In the genomic region with DNA sequence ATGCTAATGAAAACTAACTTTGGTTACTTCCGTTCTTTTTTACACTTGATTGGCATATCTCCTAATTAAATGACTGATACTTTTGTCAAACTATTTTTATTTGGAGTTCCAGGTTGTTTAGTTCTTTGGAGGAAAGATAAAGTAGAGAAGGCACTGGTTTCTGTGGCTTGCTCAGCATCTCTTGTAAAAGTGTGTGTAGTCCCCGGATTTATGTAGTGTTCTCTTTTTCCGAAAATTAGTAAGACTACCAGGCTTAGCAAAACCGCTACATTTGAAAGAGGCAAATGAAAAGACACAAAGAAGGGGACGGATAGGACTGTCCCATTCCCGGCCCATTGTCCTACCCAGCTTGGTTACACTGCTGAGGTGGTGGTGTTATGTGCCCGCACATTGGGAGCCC, we compare ENCODE assay signal across 14 mouse cellular contexts. TPM values are rescaled to one million over a fixed set of nuclear protein-coding genes. Genes with fewer than 3 reads are reported as not detected.
DNase-seq lines count a peak whose midpoint lies in the region; ATAC-seq and TF ChIP-seq lines count a peak whose summit lies in the region.
"Had no signal": no experiment of that assay in that cellular context is flagged by ENCODE, and none has a peak within 500 bp of the region (broad histone marks: within the 10 kb centered on the region; RNA-seq: fewer than 3 reads in every experiment).

No protein-coding gene starts in this region.

- H3K27ac ChIP-seq in ES-E14 (ENCODE audit: insufficient read depth, low read depth, low read length, poor library complexity, severe bottlenecking), result peak overlapping the region; percentile 97; the same call in 1 of the 2 replicates
- peak overlapping the region; percentile 31; the same call in 1 of the 2 replicates for H3K27ac ChIP-seq in forebrain, embryonic 11.5 days (ENCODE audit: low read depth, low read length)
- H3K27ac ChIP-seq in hindbrain, embryonic 16.5 days (ENCODE audit: low read depth, low read length), result no peak overlapping the region
- 0 out of 2 replicates have a peak overlapping the region, but pooled peaks have one; percentile 82 for H3K27ac ChIP-seq in midbrain, embryonic 15.5 days
- H3K27ac ChIP-seq: liver, embryonic 15.5 days had no signal

- H3K9me3 ChIP-seq in ES-E14 (ENCODE audit: control insufficient read depth, insufficient read depth, low read depth, low read length), result no peaks in the 10 kb centered on the region
- H3K9me3 ChIP-seq in forebrain, embryonic 11.5 days (ENCODE audit: control insufficient read depth, low read length), result no peaks in the 10 kb centered on the region
- no peaks in the 10 kb centered on the region; the same call in 1 of the 2 replicates for H3K9me3 ChIP-seq in hindbrain, embryonic 16.5 days (ENCODE audit: control insufficient read depth, low read length)
- no peaks in the 10 kb centered on the region for H3K9me3 ChIP-seq in midbrain, embryonic 15.5 days
- H3K9me3 ChIP-seq: liver, embryonic 15.5 days had no signal

- H3K4me1 ChIP-seq in ES-E14 (ENCODE audit: control insufficient read depth in 2 of 2, insufficient read depth in 2 of 2, low read length in 2 of 2, poor library complexity in 1 of 2), result no peaks in the 10 kb centered on the region; a peak in 1 of 4 replicates
- H3K4me1 ChIP-seq in forebrain, embryonic 11.5 days (replicated peaks; ENCODE audit: control insufficient read depth, insufficient read depth, low read length), result no peaks in the 10 kb centered on the region
- H3K4me1 ChIP-seq in hindbrain, embryonic 16.5 days (ENCODE audit: control insufficient read depth, insufficient read depth, low read depth, low read length), result no peaks in the 10 kb centered on the region
- no peaks in the 10 kb centered on the region; the same call in 1 of the 2 replicates for H3K4me1 ChIP-seq in midbrain, embryonic 15.5 days
- H3K4me1 ChIP-seq: liver, embryonic 15.5 days had no signal

- peaks cover 25% of the 10 kb centered on the region for H3K36me3 ChIP-seq in ES-E14 (ENCODE audit: control insufficient read depth, insufficient read depth, low read length, poor library complexity, severe bottlenecking)
- H3K36me3 ChIP-seq in forebrain, embryonic 11.5 days (ENCODE audit: control insufficient read depth, insufficient read depth, low read length), result no peaks in the 10 kb centered on the region; the same call in 1 of the 2 replicates
- H3K36me3 ChIP-seq in hindbrain, embryonic 16.5 days (ENCODE audit: control insufficient read depth, insufficient read depth, low read length), result no peaks in the 10 kb centered on the region
- no peaks in the 10 kb centered on the region for H3K36me3 ChIP-seq in midbrain, embryonic 15.5 days (replicated peaks)
- H3K36me3 ChIP-seq: liver, embryonic 15.5 days had no signal

- no peaks in the 10 kb centered on the region; the same call in 1 of the 2 replicates for H3K27me3 ChIP-seq in forebrain, embryonic 11.5 days (ENCODE audit: control insufficient read depth, insufficient read depth, low read length)
- H3K27me3 ChIP-seq in hindbrain, embryonic 16.5 days (replicated peaks; ENCODE audit: control insufficient read depth, insufficient read depth, low read length), result no peaks in the 10 kb centered on the region
- H3K27me3 ChIP-seq in midbrain, embryonic 15.5 days (replicated peaks), result 0 out of 2 replicates have a peak, but pooled peaks cover 2% of the 10 kb centered on the region

- in situ Hi-C loops in ES-E14 (cut with MboI; ENCODE audit: low sequenced_read_pairs in 2 of 2, unreplicated experiment in 2 of 2), result no loop called here

- H3K4me3 ChIP-seq in ES-E14 (ENCODE audit: insufficient read depth in 1 of 2, low read depth in 1 of 2, low read length in 2 of 2, poor library complexity in 1 of 2, severe bottlenecking in 1 of 2), result peak overlapping the region; percentile 89 to 96
- peak overlapping the region; percentile 49 for H3K4me3 ChIP-seq in forebrain, embryonic 11.5 days (ENCODE audit: low read depth, low read length)
- peak overlapping the region; percentile 46 for H3K4me3 ChIP-seq in hindbrain, embryonic 16.5 days (ENCODE audit: low read length)
- peak overlapping the region; percentile 42 for H3K4me3 ChIP-seq in midbrain, embryonic 15.5 days
- H3K4me3 ChIP-seq: liver, embryonic 15.5 days had no signal

- peak overlapping the region; percentile 82 for H3K9ac ChIP-seq in ES-E14 (ENCODE audit: insufficient read depth, low read depth, low read length, poor library complexity, severe bottlenecking)
- peak overlapping the region; percentile 72 for H3K9ac ChIP-seq in forebrain, embryonic 11.5 days (ENCODE audit: low read length)
- 0 out of 2 replicates have a peak overlapping the region, but pooled peaks have one; percentile 33 for H3K9ac ChIP-seq in hindbrain, embryonic 16.5 days (ENCODE audit: low read depth, low read length)
- H3K9ac ChIP-seq in midbrain, embryonic 15.5 days, result 0 out of 2 replicates have a peak overlapping the region, but pooled peaks have one; percentile 29
- H3K9ac ChIP-seq: liver, embryonic 15.5 days had no signal

- no peak for ATAC-seq in forebrain, embryonic 11.5 days (replicated peaks; ENCODE audit: low FRiP score)
- ATAC-seq in hindbrain, embryonic 16.5 days, result no peak
- no peak for ATAC-seq in midbrain, embryonic 15.5 days (replicated peaks)
- no peak for ATAC-seq in megakaryocyte, adult 5-6 weeks (ENCODE audit: poor library complexity, severe bottlenecking)

- H3K4me2 ChIP-seq in forebrain, embryonic 11.5 days (ENCODE audit: low read depth, low read length, severe bottlenecking), result peak overlapping the region; percentile 60; the same call in 1 of the 2 replicates
- no peak overlapping the region for H3K4me2 ChIP-seq in hindbrain, embryonic 16.5 days (ENCODE audit: low read length)
- peak overlapping the region; percentile 55 for H3K4me2 ChIP-seq in midbrain, embryonic 15.5 days
- H3K4me2 ChIP-seq: liver, embryonic 15.5 days had no signal

- DNase-seq in ES-E14 (ENCODE audit: low read depth, low spot score), result no peak
- no peak for DNase-seq in forebrain, embryonic 11.5 days (ENCODE audit: low spot score)
- DNase-seq in thymus, postnatal 0 days (ENCODE audit: low spot score), result no peak
- DNase-seq in adipocyte (ENCODE audit: low spot score), result no peak
- DNase-seq: heart, postnatal 14 days; layer of hippocampus, postnatal 36 days; thymus, postnatal 14 days had no signal

- 19% methylated on average over 7 of the region's 7 CpGs for WGBS in forebrain, embryonic 11.5 days
- 23% methylated on average over 6 of the region's 7 CpGs for WGBS in hindbrain, embryonic 16.5 days
- WGBS in midbrain, embryonic 15.5 days, result 21% methylated on average over 7 of the region's 7 CpGs

TF ChIP-seq in ES-E14, 5 proteins besides CTCF, POLR2A, EP300 and RAD21:
- TF ChIP-seq ZNF384 (IDR thresholded peaks at IDR 0.05; ENCODE audit: low read depth, low read length) (no peak), CHD2 (IDR thresholded peaks at IDR 0.05; ENCODE audit: low read depth, low read length) (no peak), HCFC1 (IDR thresholded peaks at IDR 0.05; ENCODE audit: borderline replicate concordance, insufficient read depth, low read length) (no peak), ZC3H11A (IDR thresholded peaks at IDR 0.05; ENCODE audit: borderline replicate concordance, low read depth, low read length) (no peak), MAFK (IDR thresholded peaks at IDR 0.05; ENCODE audit: insufficient read depth, low read depth, low read length) (no peak)
TF ChIP-seq in ES-E14: peak in this region for 0.

RNA-seq across cellular contexts. Expression of gene Zic3, which starts 10.1 kb away (rescaled TPM):
- 40.4 and 41.0 TPM in 2 replicates for total RNA-seq in ES-E14 (2012; rRNA removed)
- polyA plus RNA-seq in forebrain, embryonic 11.5 days (2014; fragmentation: Nextera tagmentation; extraction: Ambion mirVana), result 32.4 and 36.1 TPM in 2 replicates
- 15.8 and 20.5 TPM in 2 replicates for polyA plus RNA-seq in hindbrain, embryonic 16.5 days (2015; fragmentation: Nextera tagmentation; extraction: Ambion mirVana)
- 18.0 and 18.3 TPM in 2 replicates for polyA plus RNA-seq in midbrain, embryonic 15.5 days (2015; fragmentation: Nextera tagmentation; extraction: Ambion mirVana)
- polyA plus RNA-seq in thymus, postnatal 0 days (2015; fragmentation: Nextera tagmentation; extraction: Ambion mirVana), result not detected in 2 replicates
- not detected in 2 replicates for total RNA-seq in megakaryocyte, adult 5-6 weeks (2015)
- total RNA-seq in megakaryocyte, adult 5-6 weeks (2017), result not detected in 2 replicates
- total RNA-seq: common myeloid progenitor, adult 5-6 weeks; heart, postnatal 14 days; megakaryocyte progenitor cell, adult 5-6 weeks had no signal
- polyA plus RNA-seq: gonadal fat pad, adult 2 months; liver, embryonic 15.5 days had no signal

Comparison
In these comparisons a context has a peak if more than half of its experiments do, and no peak if none do; other contexts are left out.
1. H3K4me3 ChIP-seq: peak in every context shown above with its lines; median percentile 92 in ES-E14; 49 in forebrain, embryonic 11.5 days; 46 in hindbrain, embryonic 16.5 days; 42 in midbrain, embryonic 15.5 days.
2. H3K9ac ChIP-seq: peak in every context shown above with its lines; median percentile 82 in ES-E14; 72 in forebrain, embryonic 11.5 days; 33 in hindbrain, embryonic 16.5 days; 29 in midbrain, embryonic 15.5 days.
3. RNA of gene Zic3, which starts 10.1 kb away (polyA plus RNA-seq): 32.4 to 36.1 TPM in forebrain, embryonic 11.5 days, 18.0 to 18.3 TPM in midbrain, embryonic 15.5 days and 15.8 to 20.5 TPM in hindbrain, embryonic 16.5 days; not detected in thymus, postnatal 0 days; every median in the first group is over 10 times any median in the second.